Mouse (Mus musculus) kidney, adult 2 months (tissue): ENCODE data around the gene Chrng.

Experiments
- CTCF ChIP-seq: fragments of 200-500 bp; conservative IDR thresholded peaks from 2 replicates; pipeline ENCODE4 v1.5.1; 2011; ENCODE audit warnings: low read depth, mild to moderate bottlenecking, control low read depth, low read length, moderate library complexity, mixed read lengths; ENCODE audit not compliant: insufficient read depth, insufficient read length
- POLR2A ChIP-seq: fragments of 200-500 bp; IDR thresholded peaks from one replicate; pipeline ENCODE4 v1.6.1; 2011; ENCODE audit warnings: low read depth, low read length, control low read depth

- no peak for TF ChIP-seq POLR2A
- no peak for TF ChIP-seq CTCF
Observed at GRCm38 (mm10) chr1:87239056-87239455, 34.6 kb downstream of the Chrng start.
